Comparison of ENCODE assay signal across 8 mouse cellular contexts in genomic region chr5:33021622-33022021, GRCm38 (mm10). TPM values are rescaled to one million over a fixed set of nuclear protein-coding genes. Genes with fewer than 3 reads are reported as not detected.
DNase-seq lines count a peak whose midpoint lies in the region; ATAC-seq lines count a peak whose summit lies in the region.

No protein-coding gene starts in this region.

- DNase-seq in cerebellum, postnatal 14 days: peak; percentile 33 to 39
- DNase-seq in cerebellum, postnatal 4 days (ENCODE audit: low spot score in 2 of 2): no peak
- DNase-seq in lung, postnatal 4 days: no peak
- DNase-seq in splenic B cell, adult 2 months (ENCODE audit: low read depth, low spot score): peak; percentile 74
- no peak for DNase-seq in yolk sac, embryonic 10.5 days (ENCODE audit: low spot score)
- DNase-seq in ovary, postnatal 14 days (ENCODE audit: low spot score): no peak

- peaks cover 29% of the 10 kb centered on the region for H3K4me1 ChIP-seq in lung, embryonic 15.5 days
- H3K4me1 ChIP-seq in liver, embryonic 12.5 days: peaks cover 68% of the 10 kb centered on the region

- no peak overlapping the region for H3K27ac ChIP-seq in lung, embryonic 15.5 days
- H3K27ac ChIP-seq in liver, embryonic 12.5 days: no peak overlapping the region

- no peak overlapping the region for H3K4me3 ChIP-seq in lung, embryonic 15.5 days
- 0 out of 2 replicates have a peak overlapping the region, but pooled peaks have one; percentile 11 for H3K4me3 ChIP-seq in liver, embryonic 12.5 days

- no peak for ATAC-seq in lung, embryonic 15.5 days (ENCODE audit: borderline replicate concordance, extremely low read depth, low FRiP score, low TSS enrichment)
- ATAC-seq in liver, embryonic 12.5 days: no peak

- no peak overlapping the region for H3K9ac ChIP-seq in lung, embryonic 15.5 days
- peak overlapping the region; percentile 46 for H3K9ac ChIP-seq in liver, embryonic 12.5 days

- H3K27me3 ChIP-seq in lung, embryonic 15.5 days: no peaks in the 10 kb centered on the region
- H3K27me3 ChIP-seq in liver, embryonic 12.5 days (replicated peaks): no peaks in the 10 kb centered on the region
- no peaks in the 10 kb centered on the region for H3K27me3 ChIP-seq in splenic B cell, adult 2 months (ENCODE audit: control insufficient read depth, insufficient read depth, low read length, poor library complexity, severe bottlenecking)

- 0 out of 2 replicates have a peak overlapping the region, but pooled peaks have one; percentile 2 for H3K4me2 ChIP-seq in lung, embryonic 15.5 days
- H3K4me2 ChIP-seq in liver, embryonic 12.5 days: peak overlapping the region; percentile 45

- 84% methylated on average over 2 of the region's 2 CpGs for WGBS in lung, embryonic 15.5 days
- 77% methylated on average over 2 of the region's 2 CpGs for WGBS in liver, embryonic 12.5 days (ENCODE audit: insufficient replicate concordance)

- peaks cover 26% of the 10 kb centered on the region for H3K36me3 ChIP-seq in lung, embryonic 15.5 days
- peaks cover 60% of the 10 kb centered on the region for H3K36me3 ChIP-seq in liver, embryonic 12.5 days
- 0 out of 2 replicates have a peak, but pooled peaks cover 2% of the 10 kb centered on the region for H3K36me3 ChIP-seq in splenic B cell, adult 2 months (ENCODE audit: control insufficient read depth, insufficient read depth, low read length, poor library complexity, severe bottlenecking)

- H3K9me3 ChIP-seq in lung, embryonic 15.5 days: no peaks in the 10 kb centered on the region
- no peaks in the 10 kb centered on the region for H3K9me3 ChIP-seq in liver, embryonic 12.5 days (replicated peaks)

RNA-seq across cellular contexts. Expression of gene Ywhah, which starts 3.0 kb away (rescaled TPM):
- 455 TPM in 2 replicates for polyA plus RNA-seq in lung, embryonic 15.5 days (2015; fragmentation: Nextera tagmentation; extraction: Ambion mirVana)
- 282 and 294 TPM in 2 replicates for polyA plus RNA-seq in liver, embryonic 12.5 days (2016; fragmentation: Nextera tagmentation; extraction: Ambion mirVana)

Comparison
In these comparisons a context has a peak if more than half of its experiments do, and no peak if none do; other contexts are left out.
1. DNase-seq: peak in cerebellum, postnatal 14 days (2 of 2) and splenic B cell, adult 2 months (single experiment); none in cerebellum, postnatal 4 days (0 of 2), lung, postnatal 4 days (0 of 2), yolk sac, embryonic 10.5 days (single experiment) and ovary, postnatal 14 days (single experiment).